Mouse (Mus musculus) fibroblast of lung, adult 2 months (primary cell): ENCODE results near the gene Mtmr3.

ENCODE experiments used
- DNase-seq: peaks from one replicate; pipeline ENCODE4 v3.0.0-alpha.2; 2011; ENCODE audit warnings: low read depth

The Mtmr3 gene

DNA sequence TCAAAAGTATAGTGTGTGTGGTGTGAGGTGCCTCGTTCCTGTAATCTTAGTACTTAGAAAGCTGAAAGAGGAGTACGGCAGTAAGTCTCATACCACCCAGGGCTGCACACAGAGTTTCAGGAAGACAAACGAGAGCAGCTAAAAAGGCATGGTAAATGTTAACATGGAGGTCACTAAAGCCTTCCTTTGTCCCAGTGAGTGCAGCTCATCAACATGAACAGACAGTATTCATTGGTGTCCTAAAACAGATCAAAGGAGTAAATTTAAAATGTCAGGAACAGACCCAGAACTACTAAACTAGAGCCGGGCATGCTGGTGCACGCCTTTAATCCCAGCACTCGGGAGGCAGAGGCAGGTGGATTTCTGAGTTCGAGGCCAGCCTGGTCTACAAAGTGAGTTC lies 75.7 kb downstream of the Mtmr3 start:
- no peak for DNase-seq

DNA sequence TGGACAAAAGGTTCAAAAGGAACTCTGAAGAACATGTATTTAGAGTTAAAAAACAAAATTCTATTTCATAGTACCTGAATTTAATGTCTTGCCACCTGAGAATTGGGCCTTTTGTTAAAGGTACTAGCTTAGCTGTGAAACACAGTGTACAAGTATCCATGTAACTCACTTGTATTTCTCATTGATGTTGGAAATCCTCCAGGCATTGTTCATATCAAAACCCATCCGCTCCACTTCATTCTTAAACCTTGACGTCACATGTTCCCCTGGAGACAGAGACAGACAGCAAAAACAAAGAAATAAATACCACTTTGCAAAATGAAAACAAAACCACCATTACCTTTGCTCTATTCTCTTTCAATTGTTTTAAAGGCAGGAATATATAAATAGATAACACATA lies 87.2 kb downstream of the Mtmr3 start:
- no peak for DNase-seq

DNA sequence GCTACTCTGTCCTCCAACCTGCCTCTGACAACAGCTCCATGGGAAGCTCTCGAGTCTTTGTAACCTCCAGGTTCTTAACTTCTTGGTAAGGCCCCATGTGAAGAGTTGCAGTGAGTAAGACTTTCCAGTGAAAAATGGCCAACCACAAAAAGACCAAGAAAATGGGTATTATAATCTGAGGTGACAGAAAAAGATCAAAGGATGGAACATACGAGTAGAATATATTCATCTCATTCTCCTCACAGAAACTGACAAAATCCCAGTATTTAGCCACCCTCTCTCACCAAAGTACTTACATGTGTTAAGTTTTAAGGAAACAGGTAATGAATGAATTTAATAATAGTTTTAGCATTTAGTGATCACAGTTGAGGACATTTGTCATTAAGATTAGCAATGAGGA lies 88.2 kb downstream of the Mtmr3 start:
- DNase-seq = no peak

DNA sequence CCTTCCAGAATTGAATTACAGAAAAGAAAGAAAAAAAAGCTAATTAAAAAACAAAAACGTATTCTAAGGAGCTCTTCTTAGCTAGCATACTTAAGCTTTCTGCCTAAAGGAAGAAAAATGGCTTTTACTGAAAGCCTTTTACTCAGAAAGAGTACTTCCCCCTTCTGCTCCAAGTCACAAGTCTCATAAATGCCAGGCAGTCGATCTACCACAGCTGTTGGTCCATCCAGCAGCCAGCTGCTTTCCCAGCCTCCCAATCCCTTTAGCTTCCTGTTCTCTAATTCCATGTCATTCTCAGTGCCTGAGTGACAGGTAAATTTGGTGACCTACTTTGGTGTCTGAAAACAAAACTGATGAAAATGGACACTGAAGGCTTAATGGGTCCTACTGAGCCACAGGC lies 92.5 kb downstream of the Mtmr3 start:
- DNase-seq = no peak

DNA sequence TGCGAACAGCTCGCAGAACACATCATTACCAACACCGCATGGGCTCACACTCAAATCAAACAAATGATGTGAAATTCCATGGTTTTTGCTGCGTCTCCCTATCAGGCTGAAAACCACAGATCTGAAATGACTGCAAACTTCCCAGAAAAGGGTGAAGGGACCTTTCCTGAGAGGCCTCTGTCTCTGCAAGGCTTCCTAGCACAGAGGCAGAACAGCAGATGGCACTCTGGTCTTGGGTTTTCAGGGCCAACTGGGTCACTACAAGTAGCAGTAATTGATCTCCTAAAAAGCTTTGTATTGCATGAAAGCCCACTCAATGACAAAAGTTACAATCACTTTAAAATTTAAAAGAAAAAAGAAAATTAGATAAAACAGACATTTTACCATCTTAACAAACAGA lies 93.8 kb downstream of the Mtmr3 start:
- DNase-seq = no peak

DNA sequence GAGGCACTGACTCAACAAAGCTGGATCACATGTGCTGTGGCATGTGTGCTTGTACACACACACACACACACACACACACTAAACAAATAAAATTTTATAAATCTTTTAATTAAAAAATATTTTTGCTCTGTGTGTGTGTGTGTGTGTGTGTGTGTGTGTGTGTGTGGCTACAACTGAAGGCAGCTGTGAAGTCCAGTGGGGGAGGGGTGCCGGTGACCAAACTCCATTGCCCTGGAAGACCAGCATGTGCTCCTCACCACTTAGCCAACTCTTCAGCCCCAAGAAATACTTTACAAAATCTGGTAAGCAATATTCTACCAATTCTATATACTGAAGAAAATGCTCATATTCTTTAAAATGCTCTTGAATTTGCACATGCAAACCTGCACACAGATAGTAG lies 94.4 kb downstream of the Mtmr3 start:
- no peak for DNase-seq

DNA sequence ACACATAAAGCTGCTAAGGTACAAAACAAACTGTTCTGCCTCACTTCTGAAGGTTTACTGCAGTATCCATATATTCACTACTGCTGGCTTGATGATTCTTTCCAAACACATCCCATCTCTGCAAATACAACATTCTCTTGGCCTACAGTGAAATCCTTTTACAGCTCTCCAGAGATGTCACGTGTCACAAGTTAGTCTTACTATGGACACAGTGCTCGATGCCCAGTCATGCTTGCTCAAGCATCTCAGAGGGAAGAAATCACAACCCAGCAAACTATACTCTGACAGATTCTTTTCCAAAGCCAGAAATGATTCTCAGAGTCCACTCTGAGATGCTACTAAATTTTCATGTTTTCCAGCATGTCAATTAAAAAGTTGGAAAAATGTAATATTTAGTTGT lies 95.2 kb downstream of the Mtmr3 start:
- no peak for DNase-seq

DNA sequence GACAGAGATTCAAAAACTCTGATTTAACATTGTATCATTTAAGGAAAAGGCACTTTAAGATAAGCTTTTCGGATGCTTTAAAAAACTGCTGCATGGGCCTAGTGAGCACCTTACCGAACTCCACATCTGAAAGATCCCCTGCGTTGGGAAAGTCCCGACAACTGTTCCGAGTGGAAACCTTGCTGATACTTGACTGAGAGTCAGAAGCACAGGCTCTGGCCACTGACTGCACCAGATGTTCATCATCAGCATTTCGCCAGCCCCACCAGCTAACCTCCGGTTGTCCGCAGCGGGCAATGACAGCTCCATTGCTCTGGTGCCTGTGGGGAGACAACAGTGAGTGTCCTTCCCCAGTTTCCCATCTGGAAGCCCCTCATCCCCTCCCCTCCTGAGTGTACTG lies 95.9 kb downstream of the Mtmr3 start:
- DNase-seq = no peak

DNA sequence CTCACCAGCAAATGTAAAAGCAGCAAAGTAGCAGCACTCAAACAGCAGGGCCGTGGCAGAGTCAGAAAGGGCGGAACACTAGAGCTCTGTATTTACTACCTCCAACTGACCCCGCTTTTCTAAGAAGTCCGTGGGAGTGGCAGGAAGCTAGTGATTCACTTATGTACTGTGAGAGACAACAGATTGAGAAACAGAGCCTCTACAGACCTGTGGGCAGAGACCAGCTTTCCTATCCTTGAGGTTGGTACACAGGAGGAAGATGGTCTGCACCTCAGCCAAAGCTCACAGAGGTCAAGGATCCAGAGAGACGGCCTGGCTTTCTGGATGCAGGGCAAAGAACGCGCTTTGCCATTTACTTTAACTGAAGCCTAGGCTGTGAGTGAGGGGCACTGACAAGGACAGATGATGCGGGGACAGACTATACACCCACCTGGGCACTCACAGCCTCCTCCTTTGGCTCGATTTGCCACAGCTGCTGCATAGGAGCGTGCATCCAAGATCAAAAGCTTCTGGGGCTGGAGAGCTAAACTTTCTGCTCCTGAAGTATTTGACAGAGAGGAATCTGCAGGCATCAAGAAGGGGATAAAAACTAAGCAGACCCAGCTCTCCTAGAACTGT lies 97.1 kb downstream of the Mtmr3 start:
- no peak for DNase-seq

DNA sequence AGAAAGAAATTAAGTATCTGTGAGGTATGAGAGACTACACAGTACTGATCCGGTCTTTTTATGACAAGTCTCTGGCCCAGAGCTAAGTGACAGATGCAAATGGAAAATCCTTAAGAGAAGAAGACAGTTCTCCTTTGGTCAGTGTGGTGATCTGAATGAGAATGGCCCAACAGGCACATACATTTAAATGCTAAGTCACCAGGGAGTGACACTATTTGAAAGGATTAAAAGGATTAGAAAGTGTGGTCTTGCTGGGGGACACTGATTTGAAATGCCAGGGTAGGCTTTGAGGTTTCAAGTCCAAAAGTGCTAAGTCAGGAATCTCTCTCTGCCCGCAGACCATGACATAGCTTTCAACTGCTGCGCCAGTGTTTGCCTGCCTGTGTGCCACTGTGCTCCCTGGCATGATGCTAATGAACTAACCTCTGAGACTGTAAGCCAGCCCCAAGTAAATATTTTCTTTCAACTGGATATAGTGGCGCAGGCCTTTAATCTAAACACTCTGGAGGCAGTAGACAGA lies 99.6 kb downstream of the Mtmr3 start:
- no peak for DNase-seq

DNA sequence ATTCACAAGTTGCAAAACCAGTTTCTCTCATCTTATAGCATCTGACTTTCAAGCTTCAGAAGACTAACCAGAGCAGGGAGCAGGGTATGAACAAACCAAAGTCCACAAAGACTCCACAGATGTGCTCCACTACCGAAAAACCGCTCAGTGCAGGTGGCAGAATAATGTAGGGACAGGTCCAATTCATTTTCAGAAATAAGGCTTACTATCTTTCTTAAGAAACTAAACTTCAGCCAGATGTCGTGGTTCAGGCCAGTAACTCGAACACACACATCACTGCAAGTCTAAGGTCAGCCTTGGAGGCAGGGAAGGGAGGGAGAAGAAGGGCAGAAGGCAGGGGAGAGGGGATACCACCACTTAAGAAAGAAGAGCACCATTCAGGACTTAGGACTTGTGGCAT lies 105.5 kb downstream of the Mtmr3 start:
- no peak for DNase-seq

DNA sequence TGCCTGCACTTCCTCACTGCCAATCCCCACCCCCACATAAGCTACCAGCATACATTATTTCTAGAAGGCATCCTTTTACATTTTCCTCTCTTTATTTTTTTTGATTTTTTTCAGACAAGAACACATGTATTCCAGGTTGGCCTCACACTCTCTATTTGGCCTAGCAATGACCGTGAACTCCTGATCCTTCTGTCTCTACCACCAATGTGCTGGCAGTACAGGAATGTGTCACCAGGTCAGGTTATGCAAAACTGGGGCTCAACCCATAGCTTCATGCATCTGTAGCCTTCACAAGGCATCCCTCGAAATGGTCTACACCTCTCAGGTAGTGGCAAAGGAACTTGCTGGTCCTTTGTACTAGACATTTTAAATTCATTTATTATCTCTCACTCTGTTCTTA lies 105.9 kb downstream of the Mtmr3 start:
- no peak for DNase-seq

DNA sequence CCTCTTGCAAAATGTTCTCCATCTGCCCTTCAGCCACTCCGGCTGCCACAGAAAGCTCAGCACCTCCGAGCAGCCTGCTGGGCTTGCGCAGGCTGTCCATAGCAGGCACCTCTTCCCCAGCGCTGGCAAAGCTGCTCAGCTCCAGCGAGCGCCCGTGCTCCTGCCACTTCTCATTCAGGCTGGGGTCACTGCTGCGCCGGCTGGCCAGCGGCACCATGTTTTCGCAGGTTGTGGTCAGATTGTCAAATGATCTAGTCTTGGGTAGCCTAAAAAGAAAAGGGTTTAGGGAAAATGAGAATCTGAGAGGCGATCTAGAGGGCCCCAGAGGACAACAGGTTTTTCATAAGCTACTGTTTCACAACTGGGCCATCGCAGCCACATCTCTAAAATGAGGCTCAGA lies 106.3 kb downstream of the Mtmr3 start:
- no peak for DNase-seq

DNA sequence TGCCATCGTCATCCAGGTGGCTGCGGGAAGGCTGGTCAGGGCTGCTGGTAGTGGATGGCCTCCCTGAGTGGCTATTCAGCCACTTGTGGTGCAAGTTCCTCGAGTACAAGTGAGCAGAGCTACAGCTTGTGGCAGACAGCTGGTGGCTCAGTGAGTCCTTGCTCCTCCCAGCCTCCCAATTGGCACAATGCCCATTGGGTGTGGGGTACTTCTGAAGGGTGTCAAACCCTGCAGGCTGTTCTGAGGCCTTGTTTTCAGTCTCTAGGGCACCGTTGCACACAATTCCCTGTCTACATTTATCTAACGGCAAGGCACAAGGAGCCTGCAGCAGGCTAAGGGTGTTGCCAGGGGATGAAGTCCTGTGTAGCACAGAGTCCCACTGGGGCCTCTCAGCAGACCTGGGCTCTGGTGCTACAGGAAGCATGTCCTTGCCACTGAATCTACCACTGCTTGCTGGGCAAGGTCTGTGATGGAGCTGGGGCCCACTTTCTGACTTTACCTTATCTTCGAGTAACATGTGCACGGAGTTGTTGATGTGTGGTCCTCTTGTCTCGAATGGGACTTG lies 107.2 kb downstream of the Mtmr3 start:
- DNase-seq = no peak

DNA sequence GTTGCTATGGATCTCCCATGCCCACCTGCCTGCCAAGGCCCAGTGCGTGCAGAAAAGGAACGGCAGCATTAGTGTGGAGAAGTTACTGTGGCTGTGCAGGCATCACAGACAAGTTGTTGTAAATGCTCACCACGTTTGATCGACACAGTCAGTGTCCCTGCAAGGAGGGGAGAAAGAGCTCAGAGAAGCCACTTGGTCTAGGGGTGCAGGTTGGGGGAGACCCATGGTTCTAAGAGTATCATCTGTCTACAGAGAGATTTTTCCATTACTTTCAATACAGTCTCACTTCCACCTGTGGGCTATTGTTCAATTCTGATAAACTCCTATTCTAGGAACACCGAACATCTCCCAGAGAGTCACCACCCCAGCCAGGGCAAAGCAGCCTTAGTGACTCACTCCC lies 110.1 kb downstream of the Mtmr3 start:
- no peak for DNase-seq

DNA sequence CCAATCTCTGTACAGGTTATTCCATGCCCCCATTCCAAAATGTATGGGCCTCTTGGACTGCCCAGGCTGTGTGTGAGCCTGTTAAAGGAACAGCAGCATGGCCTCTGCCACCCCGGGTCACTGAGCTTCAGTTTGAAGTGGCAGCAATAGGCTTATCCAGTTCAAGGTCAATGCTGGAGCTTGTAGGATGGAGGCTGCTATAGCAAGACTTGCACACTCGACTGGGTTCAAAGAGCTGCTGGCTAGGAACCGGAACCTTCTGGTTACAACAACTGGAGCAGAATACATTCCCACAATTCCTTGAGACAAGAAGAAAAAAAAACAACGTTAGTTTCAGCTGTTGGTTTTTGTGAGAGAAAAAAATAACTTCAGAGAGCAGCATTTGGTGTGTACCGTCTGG lies 112.0 kb downstream of the Mtmr3 start:
- no peak for DNase-seq

DNA sequence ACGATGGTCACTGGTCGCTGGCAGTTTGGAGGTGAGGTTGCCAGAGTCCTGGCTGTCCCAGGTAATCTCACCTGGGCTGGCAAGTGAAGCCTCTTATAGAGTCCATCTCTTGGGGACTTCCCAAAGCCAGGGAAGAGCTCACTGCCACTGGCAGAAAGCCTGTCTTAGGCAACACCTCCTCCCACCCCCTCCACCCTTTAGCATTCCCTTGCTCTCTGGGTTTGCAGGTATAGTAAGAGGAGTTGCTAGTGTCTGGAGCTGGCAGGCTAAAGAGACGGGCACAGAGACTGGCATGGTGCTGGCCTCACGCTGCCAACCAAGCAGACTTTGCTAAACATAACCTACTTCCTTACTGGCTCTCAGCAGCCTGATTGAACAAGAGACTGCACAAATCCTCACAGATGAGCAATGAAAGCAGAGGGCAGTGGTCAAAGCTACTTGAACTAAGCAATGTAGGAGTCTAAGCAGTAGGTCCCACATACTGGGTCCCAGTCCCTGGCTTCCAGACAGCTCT lies 118.4 kb downstream of the Mtmr3 start:
- no peak for DNase-seq

DNA sequence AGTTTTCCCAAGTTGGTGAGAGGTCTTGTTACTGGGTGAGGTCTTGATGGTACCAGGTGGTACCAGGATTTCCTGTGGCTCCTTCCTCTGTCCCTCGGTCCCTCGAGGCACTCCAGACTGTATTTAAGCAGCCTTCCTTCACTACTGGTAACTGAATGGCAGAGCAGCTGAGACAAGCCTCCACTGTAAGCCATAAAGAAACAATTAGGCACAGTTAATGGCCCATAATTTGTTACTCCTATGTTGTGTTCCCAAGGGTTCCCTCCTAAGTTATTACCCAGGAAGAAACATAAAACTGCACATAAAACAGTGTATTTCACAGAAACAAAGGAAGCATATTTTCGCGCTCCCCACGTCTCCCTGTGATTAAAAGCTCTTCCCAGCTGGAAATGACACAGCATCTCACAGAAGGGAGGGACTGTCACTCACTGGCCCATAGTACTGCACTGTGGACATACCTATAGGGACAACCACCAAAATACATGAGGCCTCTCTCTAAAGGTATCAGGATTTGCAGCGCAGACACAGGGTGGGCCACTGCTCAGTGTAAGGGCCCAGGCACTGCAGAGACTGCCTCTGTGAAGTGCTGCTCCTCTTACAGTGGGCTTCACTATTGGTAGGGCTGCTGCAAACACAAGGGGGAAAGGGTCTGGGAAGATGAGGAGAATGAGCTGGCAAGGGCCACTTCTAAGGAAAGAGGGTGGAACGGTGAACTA lies 122.0 kb downstream of the Mtmr3 start:
- DNase-seq = no peak

DNA sequence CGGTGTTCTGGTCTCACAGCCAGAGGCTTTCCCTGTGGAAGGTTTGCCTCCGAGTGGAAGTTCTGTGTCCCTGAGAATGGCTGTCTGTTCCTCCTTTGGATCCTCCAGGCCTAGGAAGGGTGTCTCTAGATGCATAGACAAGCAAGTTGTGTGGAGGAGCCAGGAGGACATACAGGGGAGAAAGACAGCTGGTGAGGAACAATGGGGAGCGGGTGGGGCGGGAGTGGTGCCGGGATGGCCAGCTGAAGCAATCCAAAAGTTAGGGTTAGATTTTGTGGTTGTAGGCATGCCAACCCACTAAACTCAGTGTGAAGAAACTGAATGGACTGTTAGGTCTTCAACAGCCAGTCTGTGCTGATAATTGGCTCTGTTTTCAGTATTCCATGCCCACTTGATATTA lies 122.9 kb downstream of the Mtmr3 start:
- no peak for DNase-seq

DNA sequence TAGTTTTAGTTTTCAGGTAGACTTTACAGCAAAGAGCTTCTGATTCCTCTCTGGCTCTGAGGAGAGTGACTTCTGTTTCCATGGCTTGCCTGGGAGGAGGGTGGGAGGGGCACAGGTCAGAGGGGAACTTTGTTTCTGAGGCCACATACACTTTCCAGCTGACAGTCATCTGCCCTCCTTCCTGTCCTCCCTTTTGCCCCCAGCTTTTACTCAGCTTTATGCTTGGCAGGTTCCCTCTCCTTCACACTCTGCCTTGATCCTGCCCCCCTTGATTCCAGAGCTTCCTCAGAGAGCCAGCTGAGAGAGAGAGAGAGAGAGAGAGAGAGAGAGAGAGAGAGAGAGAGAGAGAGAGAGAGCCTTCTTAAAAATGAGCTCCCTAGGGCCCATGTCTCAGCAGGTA lies 123.4 kb downstream of the Mtmr3 start:
- DNase-seq = no peak

DNA sequence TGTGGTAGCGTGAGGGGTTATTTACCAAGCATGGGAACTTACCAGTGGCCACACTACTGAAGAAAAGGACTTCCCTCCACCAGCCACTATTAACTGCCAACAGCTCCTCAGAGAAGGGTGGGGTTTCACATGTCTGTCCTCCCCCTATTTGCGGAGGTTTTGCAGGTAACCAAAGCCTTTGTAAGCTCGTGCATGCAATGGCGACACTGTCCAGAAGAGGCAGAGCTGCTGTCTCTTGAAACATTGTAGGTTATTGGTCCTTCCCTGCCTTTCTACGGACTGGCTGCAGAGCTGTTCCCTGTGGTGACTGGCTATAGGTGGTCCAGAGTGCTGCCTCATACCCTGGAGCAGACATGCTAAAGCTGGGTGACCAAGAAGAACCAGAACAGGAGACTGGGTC lies 125.6 kb downstream of the Mtmr3 start:
- DNase-seq = no peak

DNA sequence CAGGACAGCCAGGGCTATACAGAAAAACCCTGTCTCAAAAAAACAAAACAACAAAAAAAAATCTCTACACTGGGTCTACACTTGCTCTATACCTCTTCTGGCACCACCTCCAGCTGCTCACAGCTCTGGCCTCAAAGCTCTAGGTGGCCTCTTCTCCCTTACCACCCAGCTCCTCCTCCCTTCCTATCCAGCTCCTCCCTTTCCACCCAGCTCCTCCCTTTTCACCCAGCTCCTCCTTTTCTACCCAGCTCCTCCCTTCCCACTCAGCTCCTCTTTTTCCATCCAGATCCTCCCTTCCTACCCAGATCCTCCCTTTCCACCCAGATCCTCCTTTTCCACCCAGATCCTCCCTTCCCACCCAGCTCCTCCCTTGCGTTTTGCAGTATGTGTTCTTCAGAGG lies 127.2 kb downstream of the Mtmr3 start:
- DNase-seq = no peak

DNA sequence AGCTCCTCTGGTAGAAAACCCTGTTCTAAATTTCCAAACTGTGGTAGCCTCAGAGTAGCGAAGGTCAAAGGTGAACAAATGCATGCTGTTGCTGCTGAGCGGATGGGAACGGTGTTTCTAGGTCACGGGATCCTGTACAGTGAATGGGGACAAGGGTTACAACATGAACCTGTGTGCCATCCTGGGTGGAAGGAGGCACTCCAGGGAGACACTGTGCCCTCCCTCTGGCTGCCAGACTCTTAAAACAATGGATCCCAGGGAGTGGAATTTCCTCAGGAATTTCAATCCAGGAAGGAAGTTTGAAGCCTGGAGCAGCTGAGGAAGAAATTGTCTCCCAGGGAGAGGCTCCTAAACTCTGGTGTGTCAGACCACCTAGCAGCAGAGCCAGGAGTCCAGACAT lies 128.5 kb downstream of the Mtmr3 start:
- no peak for DNase-seq

DNA sequence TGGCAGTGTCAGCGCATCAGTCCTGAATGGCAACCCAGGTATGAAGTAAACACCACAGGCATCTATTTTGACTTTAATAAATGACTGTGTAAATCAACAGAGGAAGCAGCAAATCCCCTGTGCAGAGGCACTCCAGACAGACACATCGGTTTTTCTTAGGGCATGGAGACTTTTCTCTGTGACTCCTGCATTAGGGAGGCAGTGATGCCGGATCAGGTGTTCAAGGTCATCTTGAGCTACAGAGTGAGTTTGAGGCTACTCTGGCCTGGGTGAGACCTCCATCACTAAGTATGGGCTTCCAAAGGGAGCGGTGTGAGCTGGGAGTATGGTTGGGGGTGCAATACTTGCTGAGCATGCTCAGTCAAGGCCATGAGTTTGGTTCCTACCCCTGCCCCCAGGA lies 130.0 kb downstream of the Mtmr3 start:
- no peak for DNase-seq
